Mouse (Mus musculus): ENCODE results near the gene Rpl4.
A peak's percentile ranks its signal among the peaks of the same experiment; 100 is the strongest.
"Not testable (repeated sequence)": the region's sequence is repeated elsewhere in the genome, so short reads cannot be mapped to it uniquely, and the experiment has no call there.

The Rpl4 gene

GRCm38 (mm10) chr9:64198068-64198762, 25.0 kb downstream of the Rpl4 start:
- DNase-seq (ENCODE audit: inconsistent ontology term): no peak

GRCm38 (mm10) chr9:64198763-64199418, 25.7 kb downstream of the Rpl4 start:
- not testable (repeated sequence) for DNase-seq (ENCODE audit: inconsistent ontology term)

GRCm38 (mm10) chr9:64199897-64200296, 26.7 kb downstream of the Rpl4 start:
- no peak for DNase-seq (ENCODE audit: inconsistent ontology term)

- peak; percentile 73 for DNase-seq (ENCODE audit: inconsistent ontology term)
Observed at GRCm38 (mm10) chr9:64202331-64202730, 29.2 kb downstream of the Rpl4 start.

GRCm38 (mm10) chr9:64202866-64203265, 29.7 kb downstream of the Rpl4 start:
- peak; percentile 75 for DNase-seq (ENCODE audit: inconsistent ontology term)

GRCm38 (mm10) chr9:64207509-64208084, 34.4 kb downstream of the Rpl4 start:
- DNase-seq (ENCODE audit: inconsistent ontology term): peak; percentile 88

GRCm38 (mm10) chr9:64214452-64214851, 41.3 kb downstream of the Rpl4 start:
- no peak for DNase-seq (ENCODE audit: inconsistent ontology term)

- DNase-seq (ENCODE audit: inconsistent ontology term): no peak
Observed at GRCm38 (mm10) chr9:64216090-64216489, 42.9 kb downstream of the Rpl4 start.

GRCm38 (mm10) chr9:64216641-64217040, 43.5 kb downstream of the Rpl4 start:
- peak; percentile 32 for DNase-seq (ENCODE audit: inconsistent ontology term)

GRCm38 (mm10) chr9:64217887-64218286, 44.7 kb downstream of the Rpl4 start:
- DNase-seq (ENCODE audit: inconsistent ontology term): no peak

GRCm38 (mm10) chr9:64219305-64219704, 46.1 kb downstream of the Rpl4 start:
- DNase-seq (ENCODE audit: inconsistent ontology term): no peak

- DNase-seq (ENCODE audit: inconsistent ontology term): no peak
Observed at GRCm38 (mm10) chr9:64219772-64220420, 46.7 kb downstream of the Rpl4 start.

- no peak for DNase-seq (ENCODE audit: inconsistent ontology term)
Observed at GRCm38 (mm10) chr9:64220603-64221002, 47.4 kb downstream of the Rpl4 start.

- no peak for DNase-seq (ENCODE audit: inconsistent ontology term)
Observed at GRCm38 (mm10) chr9:64221480-64221879, 48.3 kb downstream of the Rpl4 start.

GRCm38 (mm10) chr9:64222098-64222497, 48.9 kb downstream of the Rpl4 start:
- DNase-seq (ENCODE audit: inconsistent ontology term): no peak

GRCm38 (mm10) chr9:64225805-64226204, 52.6 kb downstream of the Rpl4 start:
- DNase-seq (ENCODE audit: inconsistent ontology term): no peak

- no peak for DNase-seq (ENCODE audit: inconsistent ontology term)
Observed at GRCm38 (mm10) chr9:64227736-64228135, 54.6 kb downstream of the Rpl4 start.

Data from Muller cell, postnatal 12 days (primary cell).